Mouse (Mus musculus) left cerebral cortex, postnatal 10 days (tissue): ENCODE results near the gene Wdr76. TPM values are rescaled to one million over a fixed set of nuclear protein-coding genes. Genes with fewer than 3 reads are reported as not detected.
"Not testable (repeated sequence)": the region's sequence is repeated elsewhere in the genome, so short reads cannot be mapped to it uniquely, and the experiment has no call there.

Experiments used
- DNase-seq, 2 experiments: peaks; one replicate each; pipeline ENCODE4 v3.0.0; 2021 to 2022; ENCODE audit warnings: low spot score in 2 of 2, mixed read lengths in 1 of 2; ENCODE audit errors: extremely low spot score in 1 of 2
- intact Hi-C: fragments of 180-260 bp; cut with DNase I; formaldehyde crosslinking; loops from one replicate; pipeline ENCODE4 v1.15.1; 2025
- total RNA-seq, 2 experiments: library from RNA; stranded (reverse); gene quantifications; 2 replicates each; pipeline ENCODE4 v1.2.3; 2021

The Wdr76 gene
- 1 to 10 TPM; 4.2 to 4.4 TPM for total RNA-seq

DNA sequence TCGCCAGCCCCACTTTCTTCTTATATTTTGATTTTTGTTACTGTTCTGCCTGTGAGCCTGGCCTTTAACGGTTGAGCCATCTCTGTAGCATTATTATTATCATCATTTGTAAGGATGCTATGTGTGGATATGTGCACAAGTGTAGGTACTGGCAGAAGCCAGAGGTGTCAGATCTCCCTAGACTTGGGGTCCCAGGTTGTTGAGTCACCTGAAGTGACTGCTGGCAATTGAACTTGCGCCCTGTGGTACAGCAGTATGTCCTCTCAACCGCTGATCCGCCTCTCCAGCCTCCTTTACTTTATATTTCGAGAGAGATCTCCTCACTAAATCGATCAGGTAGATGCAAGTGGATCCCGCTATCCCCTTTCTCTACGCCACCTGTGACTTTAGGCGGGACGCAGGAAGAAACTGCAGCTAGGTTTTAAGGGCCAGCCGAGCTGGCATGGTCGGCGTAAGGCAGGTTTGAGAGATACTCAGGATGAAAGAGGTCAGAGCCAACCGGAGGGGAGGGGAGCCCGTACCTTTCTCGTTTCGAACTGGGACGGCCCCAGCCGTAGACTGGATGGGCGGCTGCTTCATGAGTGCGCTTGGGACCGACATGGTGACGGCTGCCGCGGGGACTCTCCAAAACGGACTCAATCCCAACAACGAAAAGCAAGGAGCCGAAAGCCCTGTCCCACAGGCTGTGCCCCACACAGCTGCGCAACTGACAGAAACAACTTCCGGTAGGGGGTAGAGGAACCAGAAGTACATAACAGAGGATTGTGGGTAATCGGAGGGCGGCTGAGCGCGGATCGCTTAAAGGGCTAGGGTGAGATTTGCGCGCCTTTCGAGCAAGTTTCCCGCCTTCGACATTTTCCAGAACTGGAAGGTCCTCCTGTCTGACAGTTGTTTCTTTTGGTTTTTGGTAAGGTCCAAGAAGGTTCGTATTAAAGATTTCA is at the start of gene Wdr76, which contains the start of gene Mfap1a:
Gene Wdr76, plus strand, starts transcription at position 782 of the 941 bp plus-strand sequence.
Gene Mfap1a, minus strand, starts transcription at position 724 of the 941 bp plus-strand sequence.
- DNase-seq, result peak; percentile 85 to 88
- intact Hi-C loops, result not testable (repeated sequence)

- no peak for DNase-seq
- intact Hi-C loops, result no loop called here
These were observed 46.5 kb upstream of the Wdr76 start for GRCm38 (mm10) chr2:121460071-121460470.

DNA sequence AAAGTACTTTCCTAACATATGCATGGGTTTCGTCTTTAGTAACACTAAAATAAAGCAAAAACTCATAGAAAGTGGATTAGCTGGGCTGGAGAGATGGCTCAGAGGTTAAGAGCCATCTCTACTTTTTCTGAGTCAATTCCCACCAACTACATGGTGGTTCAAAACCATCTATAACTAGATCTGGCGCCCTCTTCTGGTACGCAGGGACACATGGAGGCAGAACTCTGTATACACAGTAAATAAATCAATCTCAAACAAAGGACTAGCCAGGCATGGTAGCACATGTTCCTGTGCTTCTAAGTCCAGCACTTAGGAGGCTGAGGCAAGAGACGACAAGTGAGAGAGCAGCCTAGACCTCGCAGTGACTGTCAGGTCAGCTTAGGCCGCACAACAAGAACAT is 37.5 kb upstream of the Wdr76 start:
- intact Hi-C loops, DNase-seq: not testable (repeated sequence)

GRCm38 (mm10) chr2:121472783-121473182 is 33.7 kb upstream of the Wdr76 start:
- intact Hi-C loops, DNase-seq: not testable (repeated sequence)

- intact Hi-C loops, result not testable (repeated sequence)
- peak; percentile 84 to 86 for DNase-seq
These were observed 33.0 kb upstream of the Wdr76 start, which contains the start of gene Mfap1b for GRCm38 (mm10) chr2:121473301-121474179. Gene Mfap1b, minus strand, starts transcription at chr2:121474067.

GRCm38 (mm10) chr2:121474180-121474535 is 32.4 kb upstream of the Wdr76 start:
- DNase-seq, result no peak
- intact Hi-C loops, result no loop called here

DNA sequence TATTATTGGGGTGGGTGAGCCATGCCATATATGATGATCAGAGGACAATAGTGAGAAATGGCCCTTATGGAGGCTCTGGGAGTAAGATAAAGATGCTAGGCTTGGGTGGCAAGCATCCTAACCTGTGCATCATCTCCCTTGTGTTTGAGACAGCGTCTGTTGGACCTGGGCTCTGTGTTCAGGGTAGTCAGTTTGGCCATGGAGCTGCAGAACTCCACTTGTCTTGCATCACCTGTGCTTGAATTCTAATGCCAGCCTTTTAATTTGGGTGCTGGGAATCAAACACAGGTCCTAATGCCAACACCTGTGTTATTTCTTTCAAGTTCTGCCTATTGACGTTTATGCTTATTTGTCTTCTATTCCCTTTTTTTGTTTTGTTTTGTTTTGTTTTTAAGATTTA is 31.2 kb upstream of the Wdr76 start:
- DNase-seq, intact Hi-C loops: not testable (repeated sequence)

DNA sequence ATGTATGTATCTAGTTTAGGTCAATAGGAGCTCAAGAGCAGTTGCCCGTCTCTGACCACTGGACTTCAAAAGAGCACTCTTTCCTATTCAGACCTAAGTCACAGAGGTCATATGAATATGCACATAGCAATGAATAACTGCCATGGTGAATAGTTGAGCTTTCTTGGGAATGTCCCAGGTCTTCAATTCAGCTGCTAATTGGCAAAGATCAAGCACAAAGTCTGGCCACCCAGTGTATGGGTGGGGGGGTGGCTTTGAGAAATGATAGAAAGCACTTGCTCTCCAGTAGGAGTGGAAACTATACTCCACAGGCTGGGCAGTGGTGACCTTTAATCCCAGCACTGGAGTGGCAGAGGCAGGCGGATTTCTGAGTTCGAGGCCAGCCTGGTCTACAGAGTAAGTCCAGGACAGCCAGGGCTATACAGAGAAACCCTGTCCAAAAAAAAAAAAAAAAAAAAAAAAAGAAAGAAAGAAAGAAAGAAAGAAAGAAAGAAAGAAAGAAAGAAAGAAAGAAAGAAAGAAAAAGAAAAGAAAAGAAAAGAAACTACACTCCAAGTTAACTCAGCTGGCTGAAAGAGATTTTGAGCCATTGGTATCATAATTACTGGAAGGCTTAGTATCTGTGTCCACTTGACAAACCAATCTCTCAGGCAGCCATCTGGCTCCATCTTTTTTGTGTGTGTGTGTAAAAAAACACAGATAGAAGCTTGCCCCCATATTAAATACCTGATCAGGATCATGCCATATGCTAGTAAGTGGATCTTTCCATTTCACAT is 28.8 kb upstream of the Wdr76 start:
- no peak for DNase-seq
- intact Hi-C loops, result no loop called here

GRCm38 (mm10) chr2:121480498-121480897 is 26.0 kb upstream of the Wdr76 start:
- DNase-seq, result peak in 1 of 2 experiments; percentile 40
- intact Hi-C loops, result no loop called here

DNA sequence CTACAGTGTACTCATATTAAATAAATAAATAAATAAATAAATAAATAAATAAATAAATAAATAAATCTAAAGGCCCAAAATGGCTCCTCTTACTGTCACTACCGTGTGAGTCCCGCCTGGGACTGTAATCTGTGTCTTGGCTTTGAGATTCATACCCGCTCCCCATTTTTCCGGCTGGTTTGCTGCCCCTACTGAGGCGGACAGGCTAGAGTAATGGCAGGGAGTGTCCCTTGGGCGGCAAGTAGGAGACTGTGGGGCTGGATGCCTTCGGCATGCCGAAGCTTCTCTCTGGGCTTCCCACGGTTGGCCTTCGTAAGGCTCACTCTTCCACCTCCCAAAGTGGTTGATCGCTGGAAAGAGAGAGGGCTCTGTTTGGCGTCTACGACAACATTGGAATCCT is 25.6 kb upstream of the Wdr76 start:
- DNase-seq, intact Hi-C loops: not testable (repeated sequence)

DNA sequence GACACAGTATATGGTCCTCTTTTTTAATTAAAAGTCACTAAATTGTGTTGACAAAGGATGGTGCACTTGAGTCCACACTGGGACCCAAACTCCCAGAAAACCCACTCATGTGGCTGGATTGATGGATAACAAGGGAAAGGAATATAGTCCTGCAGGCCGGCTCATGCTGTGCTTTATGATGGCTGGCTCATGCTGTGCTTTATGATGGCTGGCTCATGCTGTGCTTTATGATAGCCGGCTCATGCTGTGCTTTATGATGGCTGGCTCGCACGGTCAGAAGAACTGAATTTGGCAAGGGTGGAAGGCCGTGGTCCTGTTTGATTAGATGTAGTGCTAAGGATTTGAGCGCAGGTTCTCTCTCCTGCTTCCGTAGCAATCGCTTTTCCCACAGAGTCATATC is 22.9 kb upstream of the Wdr76 start:
- intact Hi-C loops, result no loop called here
- no peak for DNase-seq

- intact Hi-C loops, DNase-seq: not testable (repeated sequence)
These were observed 22.1 kb upstream of the Wdr76 start for GRCm38 (mm10) chr2:121484403-121484802.

DNA sequence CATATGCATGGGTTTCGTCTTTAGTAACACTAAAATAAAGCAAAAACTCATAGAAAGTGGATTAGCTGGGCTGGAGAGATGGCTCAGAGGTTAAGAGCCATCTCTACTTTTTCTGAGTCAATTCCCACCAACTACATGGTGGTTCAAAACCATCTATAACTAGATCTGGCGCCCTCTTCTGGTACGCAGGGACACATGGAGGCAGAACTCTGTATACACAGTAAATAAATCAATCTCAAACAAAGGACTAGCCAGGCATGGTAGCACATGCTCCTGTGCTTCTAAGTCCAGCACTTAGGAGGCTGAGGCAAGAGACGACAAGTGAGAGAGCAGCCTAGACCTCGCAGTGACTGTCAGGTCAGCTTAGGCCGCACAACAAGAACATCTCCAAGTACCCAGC is 5.0 kb upstream of the Wdr76 start:
- DNase-seq, intact Hi-C loops: not testable (repeated sequence)

DNA sequence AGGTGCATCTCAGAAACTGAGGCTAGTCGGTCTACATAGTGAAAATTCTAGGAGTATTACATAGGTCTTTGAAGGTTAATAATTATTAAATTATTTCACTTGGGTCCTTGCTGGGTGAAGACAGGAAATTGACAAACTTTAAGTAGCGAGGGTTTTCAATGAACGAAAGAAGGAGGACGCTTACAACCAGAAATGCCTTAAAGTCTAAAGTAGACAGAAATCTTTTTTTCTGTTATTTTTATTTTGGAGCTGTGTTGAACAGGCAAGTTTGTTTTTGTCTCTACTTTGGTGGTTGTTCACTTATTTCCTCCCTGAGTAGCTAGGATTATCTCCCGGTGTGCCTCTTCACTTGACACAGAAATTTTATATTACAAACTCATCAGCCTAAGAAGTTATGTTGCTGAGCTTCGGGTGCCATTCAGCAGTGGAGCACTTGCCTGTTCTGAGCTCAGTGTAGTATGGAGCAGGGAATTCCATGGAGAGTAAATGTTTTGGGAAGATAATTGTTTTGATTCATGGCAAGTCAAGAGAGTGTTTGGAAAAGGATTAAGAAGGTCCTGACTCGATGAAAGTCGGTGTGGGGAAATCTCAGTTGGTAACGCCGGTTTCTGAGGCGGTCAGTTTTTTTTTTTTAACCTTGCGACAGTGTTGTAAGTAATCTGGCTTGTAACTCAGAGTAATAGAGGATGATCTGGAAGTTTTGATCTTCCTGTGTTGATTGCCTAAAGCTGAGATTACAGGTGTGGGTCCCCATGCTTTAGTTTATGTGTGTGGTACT is 839 bp downstream of the Wdr76 start:
- DNase-seq, result no peak
- intact Hi-C loops, result no loop called here

GRCm38 (mm10) chr2:121507951-121508330 is 1.4 kb downstream of the Wdr76 start:
- intact Hi-C loops, result no loop called here

DNA sequence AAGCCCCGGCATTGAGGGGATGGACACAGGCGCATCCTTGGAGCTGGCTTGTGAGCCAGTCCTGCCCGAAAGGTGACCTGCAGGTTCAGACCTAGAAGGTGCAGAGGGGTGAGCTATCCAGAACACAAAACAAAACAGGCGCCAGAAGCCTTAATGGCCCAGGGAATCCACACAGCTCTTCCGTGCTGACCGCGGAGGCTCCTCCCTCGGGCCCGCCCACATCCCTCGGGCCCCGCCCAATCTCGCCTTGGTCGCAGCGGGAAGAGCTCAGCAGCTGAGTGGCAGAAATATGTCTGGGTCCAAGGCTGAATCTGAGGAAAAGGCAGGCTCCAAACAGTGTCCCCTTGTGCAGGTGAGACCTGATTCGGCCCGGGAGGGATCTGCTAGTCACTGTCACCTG is 3.1 kb downstream of the Wdr76 start:
- peak; percentile 9 to 72 for DNase-seq
- intact Hi-C loops, result no loop called here

More at GRCm38 (mm10) chr2:121507951-121508330, 1.4 kb downstream of the Wdr76 start:
- no peak for DNase-seq

DNA sequence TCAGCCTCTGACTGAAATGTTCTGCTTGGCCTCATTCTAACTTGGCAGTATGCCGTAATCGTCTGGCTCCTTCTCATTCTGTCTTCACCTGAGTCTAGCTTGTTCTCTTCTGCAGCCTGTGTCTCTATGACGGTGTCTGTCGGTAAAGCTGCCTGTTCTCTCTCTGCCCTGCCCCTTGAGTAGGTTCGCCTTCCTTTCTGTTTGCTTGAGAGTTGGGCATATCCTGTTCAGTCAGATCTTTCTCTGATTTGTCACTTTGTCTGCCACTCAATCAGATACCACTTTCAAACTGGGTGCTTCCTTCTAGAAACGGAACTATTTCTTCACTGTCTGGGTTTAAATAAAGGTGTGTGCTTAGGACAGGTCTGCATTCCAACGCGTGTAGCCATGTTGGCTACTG is 4.9 kb downstream of the Wdr76 start:
- intact Hi-C loops, result no loop called here
- no peak for DNase-seq
